11 mouse cellular contexts compared by ENCODE assay signal in genomic region chr13:83718431-83719410, GRCm38 (mm10).
DNase-seq lines count a peak whose midpoint lies in the region; ATAC-seq and TF ChIP-seq lines count a peak whose summit lies in the region.
"Had no signal": no experiment of that assay in that cellular context is flagged by ENCODE, and none has a peak within 500 bp of the region (broad histone marks: within the 10 kb centered on the region; RNA-seq: fewer than 3 reads in every experiment).

No protein-coding gene starts in this region.

- 7% methylated on average over 10 of the region's 10 CpGs for WGBS in forebrain, postnatal 0 days
- 12% methylated on average over 10 of the region's 10 CpGs for WGBS in midbrain, embryonic 13.5 days

- no peaks in the 10 kb centered on the region for H3K27me3 ChIP-seq in forebrain, postnatal 0 days (ENCODE audit: insufficient read depth, low read length)
- H3K27me3 ChIP-seq in midbrain, embryonic 13.5 days, result peaks cover 34% of the 10 kb centered on the region

- no peak for TF ChIP-seq CTCF in forebrain, postnatal 0 days (IDR thresholded peaks at IDR 0.05; ENCODE audit: low read depth)

- peak overlapping the region; percentile 67 for H3K4me3 ChIP-seq in forebrain, postnatal 0 days (ENCODE audit: low read depth, low read length)
- H3K4me3 ChIP-seq in midbrain, embryonic 13.5 days (replicated peaks), result peak overlapping the region; percentile 76
- H3K4me3 ChIP-seq: embryonic facial prominence, embryonic 15.5 days; heart, adult 2 months; liver, embryonic 15.5 days had no signal

- H3K27ac ChIP-seq in forebrain, postnatal 0 days (ENCODE audit: low read depth, low read length), result peak overlapping the region; percentile 100
- H3K27ac ChIP-seq in midbrain, embryonic 13.5 days, result peak overlapping the region; percentile 100
- H3K27ac ChIP-seq: embryonic facial prominence, embryonic 15.5 days; heart, adult 2 months; liver, embryonic 15.5 days had no signal

- peak overlapping the region; percentile 71 for H3K4me2 ChIP-seq in forebrain, postnatal 0 days (ENCODE audit: low read depth)
- peak overlapping the region; percentile 74 for H3K4me2 ChIP-seq in midbrain, embryonic 13.5 days (replicated peaks)
- H3K4me2 ChIP-seq: embryonic facial prominence, embryonic 15.5 days; liver, embryonic 15.5 days had no signal

- peaks cover 10% of the 10 kb centered on the region; the same call in 1 of the 2 replicates for H3K4me1 ChIP-seq in forebrain, postnatal 0 days (ENCODE audit: insufficient read depth)
- H3K4me1 ChIP-seq in midbrain, embryonic 13.5 days (replicated peaks), result peaks cover 45% of the 10 kb centered on the region

- peak overlapping the region; percentile 100 for H3K9ac ChIP-seq in forebrain, postnatal 0 days
- H3K9ac ChIP-seq in midbrain, embryonic 13.5 days (replicated peaks), result peak overlapping the region; percentile 93
- H3K9ac ChIP-seq: embryonic facial prominence, embryonic 15.5 days; liver, embryonic 15.5 days had no signal

- peak; percentile 53 for DNase-seq in Muller cell, postnatal 12 days (ENCODE audit: inconsistent ontology term)
- peak; percentile 76 for DNase-seq in cerebellum, adult 9-10 months
- peak; percentile 74 for DNase-seq in forebrain, postnatal 0 days
- no peak for DNase-seq in adrenal gland, postnatal 36 days
- DNase-seq in kidney, adult 11 months, result no peak
- no peak for DNase-seq in adrenal gland, postnatal 10 days
- no peak for DNase-seq in thymus, adult 18-20 months
- DNase-seq: heart, adult 2 months had no signal

- no peak for ATAC-seq in forebrain, postnatal 0 days
- ATAC-seq in midbrain, embryonic 13.5 days, result no peak

- no peaks in the 10 kb centered on the region for H3K9me3 ChIP-seq in forebrain, postnatal 0 days (ENCODE audit: low read length)
- H3K9me3 ChIP-seq in midbrain, embryonic 13.5 days, result no peaks in the 10 kb centered on the region
- H3K9me3 ChIP-seq: embryonic facial prominence, embryonic 15.5 days; liver, embryonic 15.5 days had no signal

- no peaks in the 10 kb centered on the region for H3K36me3 ChIP-seq in forebrain, postnatal 0 days (ENCODE audit: insufficient read depth)
- no peaks in the 10 kb centered on the region for H3K36me3 ChIP-seq in midbrain, embryonic 13.5 days
- H3K36me3 ChIP-seq: embryonic facial prominence, embryonic 15.5 days; liver, embryonic 15.5 days had no signal

Comparison
In these comparisons a context has a peak if more than half of its experiments do, and no peak if none do; other contexts are left out.
1. DNase-seq: peak in Muller cell, postnatal 12 days (single experiment), cerebellum, adult 9-10 months (single experiment) and forebrain, postnatal 0 days (single experiment); none in adrenal gland, postnatal 36 days (0 of 2), kidney, adult 11 months (single experiment), adrenal gland, postnatal 10 days (single experiment) and thymus, adult 18-20 months (0 of 2).